Mouse (Mus musculus) cerebral cortex, adult 2 months (tissue): ENCODE data around the gene Gm10112.

Experiments used
- WGBS: fragments of 180-500 bp; shearing (Covaris S2); methylation state at CpG from one replicate; pipeline ENCODE4 v1.1.7; 2018; 5-methylcytosine and 5-hydroxymethylcytosine counted together

Gm10112 gene

DNA sequence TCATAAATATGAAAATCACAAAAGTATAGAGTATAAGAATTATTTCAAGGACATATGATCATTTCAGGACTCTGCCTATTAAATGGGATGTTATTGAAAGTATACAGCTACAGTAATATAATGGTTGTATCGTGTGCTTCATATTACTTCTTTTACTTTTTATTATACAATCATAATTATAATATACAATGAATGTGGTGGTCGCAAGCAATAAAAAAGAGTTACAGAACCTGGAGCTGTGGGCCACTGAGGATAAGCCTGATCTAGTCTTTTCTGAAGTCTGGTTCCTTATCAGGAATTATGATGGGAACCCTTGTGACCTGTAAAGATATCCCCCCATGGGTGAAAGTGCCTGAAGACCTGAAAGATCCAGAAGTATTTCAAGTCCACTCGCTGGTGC is at the start of gene Gm10112:
Gene Gm10112, plus strand, starts transcription at position 301 of the 400 bp plus-strand sequence.
- WGBS, result 88% methylated on average over 3 of the region's 3 CpGs

DNA sequence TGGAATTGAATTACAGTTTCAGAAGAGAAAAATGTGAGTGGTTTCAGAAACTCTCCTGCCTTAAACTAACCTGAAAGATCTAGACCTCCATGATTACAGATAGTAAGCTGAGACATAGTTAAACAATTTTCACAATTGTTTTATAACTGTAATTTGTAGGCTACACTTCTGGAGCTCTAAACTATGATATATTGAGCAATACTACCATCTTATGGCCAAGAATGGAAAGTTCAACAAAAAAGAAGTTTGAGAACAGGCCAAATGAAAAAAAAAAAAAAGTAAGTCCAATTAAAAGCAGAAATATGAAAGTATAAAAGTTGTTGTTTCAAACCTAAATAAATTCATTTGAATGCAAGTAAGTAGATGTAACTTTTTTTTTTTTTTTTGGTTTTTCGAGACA is 21.4 kb downstream of the Gm10112 start:
- WGBS, result 70% methylated on average over 1 of the region's 1 CpGs

DNA sequence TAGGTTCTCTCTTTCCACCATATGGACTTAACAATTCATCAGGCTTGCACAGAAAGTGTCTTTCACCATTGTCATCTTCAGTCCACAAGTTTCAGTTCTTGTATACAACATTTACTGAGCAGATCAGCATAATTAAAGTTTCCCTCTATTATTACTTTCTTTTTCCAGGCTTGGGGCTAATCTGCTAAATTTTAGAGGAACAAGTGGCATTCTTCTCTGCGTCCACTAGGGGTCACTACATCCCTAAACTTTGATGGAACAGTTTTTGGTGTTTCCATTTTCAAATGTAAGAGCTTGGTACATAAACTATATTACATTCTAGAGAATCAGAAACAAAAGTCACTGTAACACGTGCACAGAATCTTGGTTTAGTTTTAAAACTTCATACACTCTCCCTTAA is 28.2 kb downstream of the Gm10112 start:
- 0% methylated on average over 2 of the region's 2 CpGs for WGBS

DNA sequence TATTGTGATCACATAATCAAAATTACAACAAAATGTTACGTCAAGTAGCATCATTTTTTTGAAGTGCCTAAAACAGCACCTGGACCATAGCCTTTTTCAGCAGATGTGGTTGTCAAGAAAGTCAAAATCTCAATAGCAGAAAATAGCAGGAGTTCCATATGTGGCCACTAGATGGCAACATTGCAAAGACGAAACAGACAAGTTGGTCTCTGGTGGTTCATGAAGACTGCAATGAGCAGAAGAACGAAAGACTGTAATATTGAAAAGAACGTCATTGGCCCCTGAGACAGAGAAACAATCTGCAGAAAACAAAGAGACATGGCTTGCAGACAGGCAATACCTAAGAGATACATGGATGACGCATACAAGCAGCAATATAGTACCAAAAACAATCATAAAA is 42.1 kb downstream of the Gm10112 start:
- WGBS, result 6% methylated on average over 5 of the region's 5 CpGs
